Mouse (Mus musculus) heart, embryonic 15.5 days (tissue): Measurements from ENCODE around the gene Adh6a. TPM values are rescaled to one million over a fixed set of nuclear protein-coding genes. Genes with fewer than 3 reads are reported as not detected.
"Not testable (repeated sequence)": the region's sequence is repeated elsewhere in the genome, so short reads cannot be mapped to it uniquely, and the experiment has no call there.

ENCODE experiments used
- ATAC-seq: fragments of 200-750 bp; cut with Nextera tagmentation; replicated peaks from 2 replicates; pipeline ENCODE4 v1.8.0; 2017; ENCODE audit warnings: low read depth, moderate TSS enrichment; ENCODE audit not compliant: insufficient number of reproducible peaks, insufficient read depth, low FRiP score
- H3K27ac ChIP-seq: fragments of 300-500 bp; sonication (generic); 2 replicates; pipeline ENCODE4 v1.5.1; 2015; ENCODE audit warnings: mild to moderate bottlenecking, inconsistent platforms
- H3K27me3 ChIP-seq: fragments of 300-500 bp; sonication (generic); 2 replicates; pipeline ENCODE4 v1.6.1; 2015; ENCODE audit warnings: inconsistent platforms
- H3K36me3 ChIP-seq: fragments of 300-500 bp; sonication (generic); 2 replicates; pipeline ENCODE4 v1.6.1; 2015; ENCODE audit warnings: mild to moderate bottlenecking, inconsistent platforms
- H3K4me1 ChIP-seq: fragments of 300-500 bp; sonication (generic); replicated peaks from 2 replicates; pipeline ENCODE4 v1.6.1; 2015; ENCODE audit warnings: inconsistent platforms
- H3K4me2 ChIP-seq: fragments of 300-500 bp; sonication (generic); 2 replicates; pipeline ENCODE4 v1.6.1; 2015; ENCODE audit warnings: inconsistent platforms, mild to moderate bottlenecking, moderate library complexity
- H3K4me3 ChIP-seq: fragments of 300-500 bp; sonication (generic); 2 replicates; pipeline ENCODE4 v1.5.1; 2015; ENCODE audit warnings: mild to moderate bottlenecking, inconsistent platforms
- H3K9ac ChIP-seq: fragments of 300-500 bp; sonication (generic); 2 replicates; pipeline ENCODE4 v1.6.1; 2015; ENCODE audit warnings: mild to moderate bottlenecking, inconsistent platforms
- H3K9me3 ChIP-seq: fragments of 300-500 bp; sonication (generic); replicated peaks from 2 replicates; pipeline ENCODE4 v1.6.1; 2016; ENCODE audit warnings: inconsistent platforms
- WGBS: fragments of 180-500 bp; shearing (Covaris S2); methylation state at CpG from one replicate; pipeline ENCODE4 v1.1.7; 2015; ENCODE audit warnings: mixed read lengths; 5-methylcytosine and 5-hydroxymethylcytosine counted together
- polyA plus RNA-seq: library from polyadenylated mRNA; unstranded; fragments of >200 nt; fragmentation: Nextera tagmentation; extraction: Ambion mirVana; gene quantifications from 2 replicates; pipeline ENCODE4 v1.2.1, GENCODE M21; 2015

The Adh6a gene
- polyA plus RNA-seq, 1 experiment from 2014 or later = not detected

DNA sequence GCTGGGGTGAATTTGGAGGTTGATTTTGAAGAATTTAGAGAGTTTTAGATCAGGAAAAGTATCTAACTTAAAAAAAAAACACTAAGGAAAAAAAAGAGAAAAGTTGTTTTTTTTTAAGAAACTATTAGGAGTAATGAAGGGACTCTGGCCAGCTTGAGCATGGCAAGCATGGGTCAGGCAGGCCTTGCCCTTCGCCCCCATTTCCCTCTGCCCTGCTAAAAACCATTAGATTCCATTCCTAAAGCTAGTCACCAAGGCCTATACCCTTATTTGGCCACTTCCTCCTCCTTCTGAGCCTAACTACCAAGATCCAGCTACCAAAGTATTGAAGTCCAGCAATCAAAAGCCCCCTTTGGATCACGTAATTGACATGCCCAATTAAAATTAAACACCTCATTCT, 53.1 kb downstream of the Adh6a start:
- Histone ChIP-seq H3K27ac (no peak overlapping the region), H3K4me3 (no peak overlapping the region), H3K27me3 (no peaks in the 10 kb centered on the region), H3K9me3 (no peaks in the 10 kb centered on the region), H3K4me1 (0 out of 2 replicates have a peak, but pooled peaks cover 3% of the 10 kb centered on the region), H3K36me3 (no peaks in the 10 kb centered on the region), H3K4me2 (no peak overlapping the region), H3K9ac (no peak overlapping the region)
- WGBS = 82% methylated on average over 2 of the region's 2 CpGs
- no peak for ATAC-seq

GRCm38 (mm10) chr3:138369546-138369945, 56.5 kb downstream of the Adh6a start:
- Histone ChIP-seq H3K4me1 (0 out of 2 replicates have a peak, but pooled peaks cover 3% of the 10 kb centered on the region), H3K9me3 (no peaks in the 10 kb centered on the region), H3K27me3 (no peaks in the 10 kb centered on the region), H3K4me3 (no peak overlapping the region), H3K9ac (no peak overlapping the region), H3K4me2 (no peak overlapping the region), H3K36me3 (no peaks in the 10 kb centered on the region), H3K27ac (no peak overlapping the region)
- no peak for ATAC-seq
- 83% methylated on average over 1 of the region's 1 CpGs for WGBS

GRCm38 (mm10) chr3:138370289-138370688, 57.2 kb downstream of the Adh6a start:
- H3K36me3 ChIP-seq, ATAC-seq, H3K4me3 ChIP-seq, H3K27ac ChIP-seq, H3K4me1 ChIP-seq, H3K4me2 ChIP-seq, H3K9me3 ChIP-seq, H3K9ac ChIP-seq, H3K27me3 ChIP-seq: not testable (repeated sequence)
- 47% methylated on average over 4 of the region's 4 CpGs for WGBS

DNA sequence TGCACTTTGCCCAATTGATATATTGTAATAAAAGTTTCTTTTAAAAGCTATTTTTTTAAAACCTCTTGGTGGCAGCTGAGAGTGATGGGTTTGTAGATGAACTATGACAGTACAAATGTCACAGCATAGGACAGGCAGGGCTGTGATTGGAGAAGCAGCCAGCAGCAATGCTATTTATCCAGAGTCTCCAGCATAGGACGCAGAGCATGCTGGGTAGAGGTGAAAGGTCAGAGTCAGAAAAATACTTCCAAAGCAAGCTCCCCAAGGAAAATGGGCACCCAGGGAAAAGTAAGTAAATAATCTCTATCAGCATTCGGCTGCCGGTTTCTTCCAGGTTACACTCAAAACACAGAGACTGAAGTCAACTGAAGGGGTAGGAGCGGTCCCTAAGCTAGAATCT, 60.8 kb downstream of the Adh6a start:
- H3K4me2 ChIP-seq = no peak overlapping the region
- no peaks in the 10 kb centered on the region for H3K27me3 ChIP-seq
- H3K9me3 ChIP-seq = no peaks in the 10 kb centered on the region
- no peaks in the 10 kb centered on the region for H3K36me3 ChIP-seq
- 77% methylated on average over 4 of the region's 4 CpGs for WGBS
- no peak for ATAC-seq
- H3K4me3 ChIP-seq = no peak overlapping the region
- no peak overlapping the region for H3K27ac ChIP-seq
- no peak overlapping the region for H3K9ac ChIP-seq
- no peaks in the 10 kb centered on the region for H3K4me1 ChIP-seq

DNA sequence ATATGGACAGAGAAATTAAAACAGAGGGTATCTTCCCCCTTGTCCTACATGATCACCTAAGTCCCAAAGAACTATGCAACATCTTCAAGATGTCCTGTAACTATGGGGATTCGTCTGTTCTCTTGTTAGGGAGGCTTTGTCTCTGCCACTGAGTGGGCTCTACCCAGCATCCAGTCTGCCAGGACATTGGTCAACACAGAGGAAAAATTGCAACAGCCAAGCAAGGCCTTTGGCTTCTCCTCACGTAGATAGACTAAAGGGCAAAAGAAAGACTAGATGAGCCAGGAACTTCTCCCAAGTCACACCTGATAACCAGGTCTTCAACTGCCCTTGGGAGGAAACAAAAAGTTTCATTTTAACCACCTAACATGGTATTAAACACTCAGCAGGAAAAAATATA, 62.1 kb downstream of the Adh6a start:
- no peak overlapping the region for H3K9ac ChIP-seq
- no peaks in the 10 kb centered on the region for H3K36me3 ChIP-seq
- no peak for ATAC-seq
- no peak overlapping the region for H3K4me3 ChIP-seq
- H3K4me1 ChIP-seq = no peaks in the 10 kb centered on the region
- WGBS = 67% methylated on average over 2 of the region's 2 CpGs
- no peak overlapping the region for H3K27ac ChIP-seq
- H3K27me3 ChIP-seq = no peaks in the 10 kb centered on the region
- no peak overlapping the region for H3K4me2 ChIP-seq
- no peaks in the 10 kb centered on the region for H3K9me3 ChIP-seq

Other genes with a start within 250 kb of the Adh6a start
- 13.8 and 16.0 TPM in 2 replicates for gene 1110002E22Rik, start 248.2 kb upstream of the Adh6a start, polyA plus RNA-seq
- 0.47 and 0.58 TPM in 2 replicates for gene Gm5105, start 245.9 kb upstream of the Adh6a start, polyA plus RNA-seq
- 6.9 and 8.3 TPM in 2 replicates for gene Trmt10a, start 169.8 kb upstream of the Adh6a start, polyA plus RNA-seq
- gene Mttp, start 168.3 kb upstream of the Adh6a start, polyA plus RNA-seq = 6.0 and 6.8 TPM in 2 replicates
- gene 4930579F01Rik, start 119.5 kb upstream of the Adh6a start, polyA plus RNA-seq = not detected in 2 replicates
- gene Adh7, start 95.5 kb upstream of the Adh6a start, polyA plus RNA-seq = 0.05 and 0.11 TPM in 2 replicates
- 27.4 and 59.6 TPM in 2 replicates for gene Adh1, start 52.3 kb upstream of the Adh6a start, polyA plus RNA-seq
- gene Adh6b, start 28.5 kb downstream of the Adh6a start, polyA plus RNA-seq = 1.9 and 2.5 TPM in 2 replicates
- not detected in 2 replicates for gene Adh4, start 102.2 kb downstream of the Adh6a start, polyA plus RNA-seq
- gene Adh5, start 129.8 kb downstream of the Adh6a start, polyA plus RNA-seq = 152 and 163 TPM in 2 replicates
- 34.4 and 36.9 TPM in 2 replicates for gene Metap1, start 176.2 kb downstream of the Adh6a start, polyA plus RNA-seq
- gene Eif4e, start 212.9 kb downstream of the Adh6a start, polyA plus RNA-seq = 207 and 232 TPM in 2 replicates